Mouse (Mus musculus) liver, embryonic 12.5 days (tissue): ENCODE measurements around the gene Gtpbp3. TPM values are rescaled to one million over a fixed set of nuclear protein-coding genes. Genes with fewer than 3 reads are reported as not detected.
"Not testable (repeated sequence)": the region's sequence is repeated elsewhere in the genome, so short reads cannot be mapped to it uniquely, and the experiment has no call there.

Source experiments
- ATAC-seq: fragments of 200-750 bp; cut with Nextera tagmentation; 2 replicates; pipeline ENCODE4 v1.8.0; 2017; ENCODE audit warnings: moderate number of reproducible peaks, mild to moderate bottlenecking, moderate library complexity
- H3K27ac ChIP-seq: fragments of 300-500 bp; sonication (generic); 2 replicates; pipeline ENCODE4 v1.5.1; 2016; ENCODE audit warnings: mild to moderate bottlenecking
- H3K27me3 ChIP-seq: fragments of 300-500 bp; sonication (generic); replicated peaks from 2 replicates; pipeline ENCODE4 v1.6.1; 2016; ENCODE audit warnings: mild to moderate bottlenecking, moderate library complexity
- H3K36me3 ChIP-seq: fragments of 300-500 bp; sonication (generic); 2 replicates; pipeline ENCODE4 v1.6.1; 2016; ENCODE audit warnings: mild to moderate bottlenecking, moderate library complexity
- H3K4me1 ChIP-seq: fragments of 300-500 bp; sonication (generic); 2 replicates; pipeline ENCODE4 v1.6.1; 2016
- H3K4me2 ChIP-seq: fragments of 300-500 bp; sonication (generic); 2 replicates; pipeline ENCODE4 v1.6.1; 2016; ENCODE audit warnings: mild to moderate bottlenecking, moderate library complexity
- H3K4me3 ChIP-seq: fragments of 300-500 bp; sonication (generic); 2 replicates; pipeline ENCODE4 v1.5.1; 2016; ENCODE audit warnings: mild to moderate bottlenecking, moderate library complexity
- H3K9ac ChIP-seq: fragments of 300-500 bp; sonication (generic); 2 replicates; pipeline ENCODE4 v1.6.1; 2016; ENCODE audit warnings: mild to moderate bottlenecking, moderate library complexity
- H3K9me3 ChIP-seq: fragments of 300-500 bp; sonication (generic); replicated peaks from 2 replicates; pipeline ENCODE4 v1.6.1; 2016; ENCODE audit warnings: mild to moderate bottlenecking, moderate library complexity
- WGBS: fragments of 180-500 bp; shearing (Covaris S2); methylation state at CpG from one replicate; pipeline ENCODE4 v1.1.7; 2016; ENCODE audit not compliant: insufficient replicate concordance; 5-methylcytosine and 5-hydroxymethylcytosine counted together
- polyA plus RNA-seq: library from polyadenylated mRNA; unstranded; fragments of >200 nt; fragmentation: Nextera tagmentation; extraction: Ambion mirVana; gene quantifications from 2 replicates; pipeline ENCODE4 v1.2.1, GENCODE M21; 2016

The Gtpbp3 gene
- polyA plus RNA-seq, 1 experiment from 2014 or later, result 9.6 TPM

GRCm38 (mm10) chr8:71505979-71506378 lies 18.1 kb downstream of the Gtpbp3 start:
- ATAC-seq, result no peak
- Histone ChIP-seq H3K27me3 (peaks cover 61% of the 10 kb centered on the region), H3K9me3 (no peaks in the 10 kb centered on the region), H3K4me2 (no peak overlapping the region), H3K36me3 (no peaks in the 10 kb centered on the region), H3K9ac (no peak overlapping the region), H3K27ac (no peak overlapping the region), H3K4me3 (no peak overlapping the region), H3K4me1 (peaks cover 14% of the 10 kb centered on the region)
- 68% methylated on average over 4 of the region's 4 CpGs for WGBS

- no peak overlapping the region for H3K27ac ChIP-seq
Observed at GRCm38 (mm10) chr8:71507589-71508104, 19.7 kb downstream of the Gtpbp3 start.

GRCm38 (mm10) chr8:71509316-71509715 lies 21.4 kb downstream of the Gtpbp3 start:
- Histone ChIP-seq H3K4me2 (peak overlapping the region; percentile 67; the same call in 1 of the 2 replicates), H3K9ac (no peak overlapping the region), H3K27me3 (peaks cover 68% of the 10 kb centered on the region), H3K4me3 (no peak overlapping the region), H3K4me1 (peaks cover 37% of the 10 kb centered on the region), H3K36me3 (no peaks in the 10 kb centered on the region), H3K9me3 (no peaks in the 10 kb centered on the region), H3K27ac (no peak overlapping the region)
- 62% methylated on average over 2 of the region's 2 CpGs for WGBS
- no peak for ATAC-seq

More at GRCm38 (mm10) chr8:71507589-71508104, 19.7 kb downstream of the Gtpbp3 start:
- Histone ChIP-seq H3K9ac (0 out of 2 replicates have a peak overlapping the region, but pooled peaks have one; percentile 35), H3K36me3 (no peaks in the 10 kb centered on the region), H3K4me3 (peak overlapping the region; percentile 48), H3K4me1 (peaks cover 31% of the 10 kb centered on the region), H3K4me2 (peak overlapping the region; percentile 74), H3K27me3 (peaks cover 68% of the 10 kb centered on the region), H3K9me3 (no peaks in the 10 kb centered on the region)
- peak; percentile 32; the same call in 1 of the 2 replicates for ATAC-seq
- WGBS, result 2% methylated on average over 61 of the region's 61 CpGs

- peaks cover 37% of the 10 kb centered on the region for H3K4me1 ChIP-seq
- no peaks in the 10 kb centered on the region for H3K9me3 ChIP-seq
- H3K27ac ChIP-seq, result peak within 1 kb of the TSS; percentile 54
- H3K9ac ChIP-seq, result no peak within 1 kb of the TSS
- peak within 1 kb of the TSS; percentile 42 for H3K4me3 ChIP-seq
- peak within 1 kb of the TSS; percentile 67 for H3K4me2 ChIP-seq
- peak; percentile 87 for ATAC-seq
- 8% methylated on average over 14 of the region's 14 CpGs for WGBS
- H3K27me3 ChIP-seq, result peaks cover 49% of the 10 kb centered on the region
- no peaks in the 10 kb centered on the region for H3K36me3 ChIP-seq
Observed at GRCm38 (mm10) chr8:71511644-71512043, 23.7 kb downstream of the Gtpbp3 start, which contains the start of gene Plvap. Gene Plvap, minus strand, starts transcription at chr8:71511752.

GRCm38 (mm10) chr8:71513018-71513754 lies 25.3 kb downstream of the Gtpbp3 start:
- Histone ChIP-seq H3K36me3 (no peaks in the 10 kb centered on the region), H3K9me3 (no peaks in the 10 kb centered on the region), H3K4me3 (no peak overlapping the region), H3K4me1 (peaks cover 32% of the 10 kb centered on the region), H3K4me2 (no peak overlapping the region), H3K27me3 (peaks cover 34% of the 10 kb centered on the region), H3K27ac (no peak overlapping the region), H3K9ac (no peak overlapping the region)
- no peak for ATAC-seq
- WGBS, result 41% methylated on average over 15 of the region's 15 CpGs

GRCm38 (mm10) chr8:71515043-71515442 lies 27.1 kb downstream of the Gtpbp3 start:
- no peak overlapping the region for H3K27ac ChIP-seq
- no peak overlapping the region for H3K4me3 ChIP-seq
- H3K4me2 ChIP-seq, result no peak overlapping the region
- H3K4me1 ChIP-seq, result peaks cover 33% of the 10 kb centered on the region
- 58% methylated on average over 5 of the region's 5 CpGs for WGBS
- H3K9me3 ChIP-seq, result no peaks in the 10 kb centered on the region
- H3K9ac ChIP-seq, result no peak overlapping the region
- ATAC-seq, result no peak
- peaks cover 17% of the 10 kb centered on the region for H3K27me3 ChIP-seq
- no peaks in the 10 kb centered on the region for H3K36me3 ChIP-seq

- Histone ChIP-seq H3K4me1 (peaks cover 30% of the 10 kb centered on the region), H3K27me3 (0 out of 2 replicates have a peak, but pooled peaks cover under 1% of the 10 kb centered on the region), H3K36me3 (no peaks in the 10 kb centered on the region), H3K4me2 (no peak overlapping the region), H3K9me3 (no peaks in the 10 kb centered on the region), H3K27ac (no peak overlapping the region), H3K4me3 (no peak overlapping the region), H3K9ac (no peak overlapping the region)
- ATAC-seq, result no peak
- 42% methylated on average over 6 of the region's 6 CpGs for WGBS
Observed at GRCm38 (mm10) chr8:71516786-71517185, 28.9 kb downstream of the Gtpbp3 start.

GRCm38 (mm10) chr8:71519037-71519825 lies 31.3 kb downstream of the Gtpbp3 start:
- not testable (repeated sequence) for H3K4me3 ChIP-seq, H3K27ac ChIP-seq, ATAC-seq, H3K4me2 ChIP-seq, H3K36me3 ChIP-seq, H3K9ac ChIP-seq, H3K9me3 ChIP-seq
- Histone ChIP-seq H3K4me1 (peaks cover 16% of the 10 kb centered on the region), H3K27me3 (peaks cover 15% of the 10 kb centered on the region)
- 23% methylated on average over 10 of the region's 10 CpGs for WGBS

GRCm38 (mm10) chr8:71521634-71522033 lies 33.7 kb downstream of the Gtpbp3 start:
- ATAC-seq, result peak; percentile 72
- Histone ChIP-seq H3K9ac (no peak overlapping the region), H3K4me3 (no peak overlapping the region), H3K27ac (no peak overlapping the region), H3K4me2 (0 out of 2 replicates have a peak overlapping the region, but pooled peaks have one; percentile 9), H3K9me3 (no peaks in the 10 kb centered on the region), H3K36me3 (no peaks in the 10 kb centered on the region), H3K27me3 (peaks cover 39% of the 10 kb centered on the region), H3K4me1 (peaks cover 29% of the 10 kb centered on the region)
- 2% methylated on average over 17 of the region's 17 CpGs for WGBS

GRCm38 (mm10) chr8:71525226-71526050 lies 37.5 kb downstream of the Gtpbp3 start, which contains the start of gene Ccdc194:
Gene Ccdc194, minus strand, starts transcription at chr8:71525711.
- peaks cover 38% of the 10 kb centered on the region for H3K4me1 ChIP-seq
- no peak for ATAC-seq
- H3K27ac ChIP-seq, result 0 out of 2 replicates have a peak within 1 kb of the TSS, but pooled peaks have one; percentile 7
- H3K9me3 ChIP-seq, result no peaks in the 10 kb centered on the region
- H3K4me3 ChIP-seq, result no peak within 1 kb of the TSS
- H3K9ac ChIP-seq, result no peak within 1 kb of the TSS; the same call in 1 of the 2 replicates
- H3K4me2 ChIP-seq, result peak within 1 kb of the TSS; percentile 30; the same call in 1 of the 2 replicates
- WGBS, result 33% methylated on average over 46 of the region's 46 CpGs
- H3K27me3 ChIP-seq, result peaks cover 59% of the 10 kb centered on the region
- H3K36me3 ChIP-seq, result no peaks in the 10 kb centered on the region

- peaks cover 42% of the 10 kb centered on the region for H3K4me1 ChIP-seq
- H3K9me3 ChIP-seq, result no peaks in the 10 kb centered on the region
- H3K9ac ChIP-seq, result no peak overlapping the region
- no peak for ATAC-seq
- H3K4me2 ChIP-seq, result no peak overlapping the region
- 0 out of 2 replicates have a peak overlapping the region, but pooled peaks have one; percentile 7 for H3K27ac ChIP-seq
- WGBS, result 10% methylated on average over 6 of the region's 6 CpGs
- H3K36me3 ChIP-seq, result no peaks in the 10 kb centered on the region
- peaks cover 59% of the 10 kb centered on the region for H3K27me3 ChIP-seq
- no peak overlapping the region for H3K4me3 ChIP-seq
Observed at GRCm38 (mm10) chr8:71526272-71526671, 38.4 kb downstream of the Gtpbp3 start.
